Mouse (Mus musculus): ENCODE data around the gene Pcdh18.

DNA sequence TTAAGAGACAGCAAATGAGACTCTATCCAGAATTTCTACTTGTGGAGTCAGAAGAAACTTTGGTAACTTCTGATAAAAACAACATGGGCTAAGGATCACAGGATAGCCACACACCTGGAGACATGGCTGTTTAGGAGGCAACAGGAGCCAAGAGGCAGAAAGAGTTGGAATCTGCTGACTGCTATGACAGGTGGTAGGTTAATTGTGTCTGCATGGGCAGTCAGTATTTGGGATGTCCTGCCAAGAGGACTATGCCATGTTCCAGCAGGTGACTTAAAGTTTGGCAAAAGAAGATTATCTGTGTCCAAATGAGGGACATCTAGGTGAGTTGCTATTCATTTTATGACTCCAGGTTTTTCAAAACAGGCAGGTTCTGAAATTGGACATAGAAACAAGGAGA is 4.8 kb upstream of the Pcdh18 start:
- TF ChIP-seq CTCF (IDR thresholded peaks at IDR 0.05; ENCODE audit: low read depth, low read length) (no peak), POLR2A (IDR thresholded peaks at IDR 0.05; ENCODE audit: extremely low read depth, insufficient read depth, low read length) (no peak)
